Mouse (Mus musculus) embryonic facial prominence, embryonic 11.5 days (tissue): ENCODE measurements around the gene Fam170b. TPM values are rescaled to one million over a fixed set of nuclear protein-coding genes. Genes with fewer than 3 reads are reported as not detected.

Experiments used
- ATAC-seq: fragments of 200-750 bp; cut with Nextera tagmentation; replicated peaks from 2 replicates; pipeline ENCODE4 v1.8.0; 2017; ENCODE audit warnings: low read depth; ENCODE audit not compliant: insufficient number of reproducible peaks, low FRiP score, low TSS enrichment
- DNase-seq: peaks from one replicate; pipeline ENCODE4 v3.0.0-alpha.2; 2015; ENCODE audit warnings: low spot score
- H3K27ac ChIP-seq: fragments of 300-500 bp; sonication (generic); replicated peaks from 2 replicates; pipeline ENCODE4 v1.5.1; 2014; ENCODE audit warnings: mild to moderate bottlenecking, low read depth, low read length, control low read depth
- H3K27me3 ChIP-seq: fragments of 300-500 bp; sonication (generic); 2 replicates; pipeline ENCODE4 v1.6.1; 2014; ENCODE audit warnings: mild to moderate bottlenecking, low read length, moderate library complexity, mixed read lengths; ENCODE audit not compliant: control insufficient read depth, insufficient read depth
- H3K36me3 ChIP-seq: fragments of 300-500 bp; sonication (generic); replicated peaks from 2 replicates; pipeline ENCODE4 v1.6.1; 2014; ENCODE audit warnings: low read depth, mild to moderate bottlenecking, low read length, moderate library complexity, mixed read lengths; ENCODE audit not compliant: control insufficient read depth, insufficient read depth
- H3K4me1 ChIP-seq: fragments of 300-500 bp; sonication (generic); 2 replicates; pipeline ENCODE4 v1.6.1; 2014; ENCODE audit warnings: low read length, mixed read lengths; ENCODE audit not compliant: control insufficient read depth, insufficient read depth
- H3K4me2 ChIP-seq: fragments of 300-500 bp; sonication (generic); 2 replicates; pipeline ENCODE4 v1.6.1; 2014; ENCODE audit warnings: low read depth, mild to moderate bottlenecking, control low read depth, low read length, moderate library complexity
- H3K4me3 ChIP-seq: fragments of 300-500 bp; sonication (generic); 2 replicates; pipeline ENCODE4 v1.5.1; 2014; ENCODE audit warnings: low read depth, low read length, control low read depth
- H3K9ac ChIP-seq: fragments of 300-500 bp; sonication (generic); replicated peaks from 2 replicates; pipeline ENCODE4 v1.6.1; 2014; ENCODE audit warnings: mild to moderate bottlenecking, control low read depth, low read length
- H3K9me3 ChIP-seq: fragments of 300-500 bp; sonication (generic); replicated peaks from 2 replicates; pipeline ENCODE4 v1.6.1; 2016; ENCODE audit warnings: mild to moderate bottlenecking, low read length, inconsistent platforms, mixed read lengths; ENCODE audit not compliant: control insufficient read depth
- WGBS: fragments of 180-500 bp; shearing (Covaris S2); extraction: QIAGEN DNeasy Blood & Tissue Kit; methylation state at CpG from one replicate; pipeline ENCODE4 v1.1.7; 2014; 5-methylcytosine and 5-hydroxymethylcytosine counted together
- polyA plus RNA-seq: library from polyadenylated mRNA; unstranded; fragments of >200 nt; fragmentation: Nextera tagmentation; extraction: Ambion mirVana; gene quantifications from 2 replicates; pipeline ENCODE4 v1.2.1, GENCODE M21; 2014

Gene Fam170b
- polyA plus RNA-seq, 1 experiment from 2014 or later: not detected

DNA sequence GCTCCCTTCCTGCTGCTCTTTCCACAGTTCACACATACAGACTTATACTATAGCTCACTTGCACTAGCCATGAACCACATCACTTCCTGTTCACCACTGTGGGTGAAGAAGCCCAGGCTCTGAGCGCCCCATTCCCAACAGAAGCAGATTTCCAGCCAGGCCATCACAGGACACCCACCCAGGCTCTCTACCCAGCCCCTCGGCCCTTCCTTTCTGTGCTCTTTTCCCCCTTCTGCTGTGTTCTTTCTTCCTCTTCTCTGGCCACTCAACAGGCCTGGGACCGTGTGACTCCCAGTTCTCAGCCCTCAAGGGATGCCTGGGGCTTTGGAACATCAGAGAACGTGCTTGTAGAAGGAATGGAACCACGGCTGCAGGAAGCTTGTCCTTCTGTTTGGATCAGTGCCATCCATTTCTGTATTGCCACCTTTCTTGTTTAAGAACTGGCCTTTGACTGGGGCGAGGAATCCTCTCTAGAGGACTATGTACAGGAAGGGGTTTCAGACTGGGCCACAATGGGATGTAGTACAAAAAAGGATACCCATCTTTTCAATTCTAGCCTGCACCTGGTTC, 25.3 kb downstream of the Fam170b start:
- WGBS: 82% methylated on average over 6 of the region's 6 CpGs
- no peaks in the 10 kb centered on the region for H3K36me3 ChIP-seq
- no peaks in the 10 kb centered on the region for H3K27me3 ChIP-seq
- DNase-seq: no peak
- H3K9ac ChIP-seq: no peak overlapping the region
- H3K27ac ChIP-seq: no peak overlapping the region
- no peak for ATAC-seq
- peaks cover 2% of the 10 kb centered on the region; the same call in 1 of the 2 replicates for H3K4me1 ChIP-seq
- H3K4me3 ChIP-seq: no peak overlapping the region
- H3K9me3 ChIP-seq: no peaks in the 10 kb centered on the region
- H3K4me2 ChIP-seq: no peak overlapping the region

GRCm38 (mm10) chr14:32859831-32860569, 26.2 kb downstream of the Fam170b start:
- peaks cover 2% of the 10 kb centered on the region; the same call in 1 of the 2 replicates for H3K4me1 ChIP-seq
- H3K36me3 ChIP-seq: no peaks in the 10 kb centered on the region
- no peak overlapping the region for H3K27ac ChIP-seq
- ATAC-seq (no peak), DNase-seq (peak; percentile 8)
- H3K4me3 ChIP-seq: no peak overlapping the region
- H3K9ac ChIP-seq: no peak overlapping the region
- H3K4me2 ChIP-seq: no peak overlapping the region
- H3K27me3 ChIP-seq: no peaks in the 10 kb centered on the region
- 66% methylated on average over 11 of the region's 11 CpGs for WGBS
- H3K9me3 ChIP-seq: no peaks in the 10 kb centered on the region

DNA sequence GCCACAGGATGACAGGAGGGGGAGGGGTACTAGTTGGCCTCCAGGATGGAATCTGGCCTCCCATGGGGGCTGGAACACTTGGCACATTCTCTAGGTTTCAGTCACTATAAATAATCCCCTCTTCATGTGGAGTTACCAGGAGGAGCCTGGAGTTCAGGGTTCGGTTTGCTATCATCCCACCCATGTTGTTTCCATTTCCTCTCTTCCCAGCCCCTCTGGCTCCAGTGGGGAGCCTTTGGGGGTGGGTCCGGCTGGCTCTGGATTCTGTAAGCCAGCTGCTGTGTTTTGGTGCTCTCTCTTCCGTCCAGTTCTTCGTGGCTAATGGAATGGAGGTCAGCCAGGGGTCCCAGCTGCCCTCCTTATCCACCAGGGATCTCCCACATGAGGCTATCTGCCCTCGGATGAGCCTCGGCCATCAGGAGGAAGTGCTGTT, 27.4 kb downstream of the Fam170b start:
- no peaks in the 10 kb centered on the region for H3K36me3 ChIP-seq
- H3K27me3 ChIP-seq: no peaks in the 10 kb centered on the region
- no peak overlapping the region for H3K27ac ChIP-seq
- DNase-seq (peak; percentile 21), ATAC-seq (no peak)
- H3K9ac ChIP-seq: no peak overlapping the region
- no peak overlapping the region for H3K4me3 ChIP-seq
- 18% methylated on average over 6 of the region's 6 CpGs for WGBS
- H3K4me1 ChIP-seq: peaks cover 2% of the 10 kb centered on the region; the same call in 1 of the 2 replicates
- H3K4me2 ChIP-seq: no peak overlapping the region
- no peaks in the 10 kb centered on the region for H3K9me3 ChIP-seq

- H3K4me1 ChIP-seq: peaks cover 2% of the 10 kb centered on the region; the same call in 1 of the 2 replicates
- 39% methylated on average over 2 of the region's 2 CpGs for WGBS
- no peak overlapping the region for H3K4me2 ChIP-seq
- H3K36me3 ChIP-seq: no peaks in the 10 kb centered on the region
- no peak overlapping the region for H3K4me3 ChIP-seq
- no peak for DNase-seq
- H3K27me3 ChIP-seq: no peaks in the 10 kb centered on the region
- H3K9ac ChIP-seq: no peak overlapping the region
- no peaks in the 10 kb centered on the region for H3K9me3 ChIP-seq
- H3K27ac ChIP-seq: no peak overlapping the region
- ATAC-seq: no peak
Observed at GRCm38 (mm10) chr14:32861656-32862055, 27.9 kb downstream of the Fam170b start.

DNA sequence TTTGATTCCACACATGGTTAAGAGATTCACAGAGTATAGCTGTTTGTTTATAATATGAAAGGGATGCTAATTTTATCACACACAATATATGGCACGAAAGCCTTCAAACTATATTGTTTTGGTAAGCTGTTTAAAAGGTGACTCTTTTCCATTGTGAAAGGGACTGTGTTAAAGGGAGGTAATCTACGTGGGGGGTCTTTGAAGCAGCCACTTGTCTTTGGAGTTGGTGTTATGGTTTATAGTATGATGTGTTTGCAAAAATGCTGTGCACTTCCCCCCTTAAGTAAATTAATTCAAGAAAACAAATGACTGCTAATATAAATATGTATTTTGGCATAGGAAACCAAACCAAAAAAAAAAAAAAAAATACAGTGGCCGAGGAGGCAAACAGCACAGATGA, 31.6 kb downstream of the Fam170b start:
- Histone ChIP-seq H3K4me3 (no peak overlapping the region), H3K9me3 (no peaks in the 10 kb centered on the region), H3K27ac (no peak overlapping the region), H3K27me3 (no peaks in the 10 kb centered on the region), H3K4me1 (peaks cover 2% of the 10 kb centered on the region; the same call in 1 of the 2 replicates), H3K9ac (no peak overlapping the region), H3K36me3 (no peaks in the 10 kb centered on the region), H3K4me2 (no peak overlapping the region)
- DNase-seq (no peak), ATAC-seq (no peak)
- WGBS: 88% methylated on average over 3 of the region's 3 CpGs

GRCm38 (mm10) chr14:32871963-32872362, 38.2 kb downstream of the Fam170b start:
- no peaks in the 10 kb centered on the region for H3K27me3 ChIP-seq
- WGBS: 81% methylated on average over 5 of the region's 5 CpGs
- no peaks in the 10 kb centered on the region for H3K4me1 ChIP-seq
- H3K27ac ChIP-seq: no peak overlapping the region
- H3K4me3 ChIP-seq: no peak overlapping the region
- H3K9me3 ChIP-seq: no peaks in the 10 kb centered on the region
- no peaks in the 10 kb centered on the region for H3K36me3 ChIP-seq
- no peak for DNase-seq
- no peak overlapping the region for H3K9ac ChIP-seq
- no peak overlapping the region for H3K4me2 ChIP-seq
- ATAC-seq: no peak

- no peak for ATAC-seq
- Histone ChIP-seq H3K27ac (no peak overlapping the region), H3K9me3 (no peaks in the 10 kb centered on the region), H3K4me1 (no peaks in the 10 kb centered on the region), H3K4me2 (no peak overlapping the region), H3K27me3 (no peaks in the 10 kb centered on the region), H3K4me3 (no peak overlapping the region), H3K36me3 (no peaks in the 10 kb centered on the region), H3K9ac (no peak overlapping the region)
- 56% methylated on average over 6 of the region's 6 CpGs for WGBS
- no peak for DNase-seq
Observed at GRCm38 (mm10) chr14:32877549-32877948, 43.8 kb downstream of the Fam170b start.

- Histone ChIP-seq H3K4me1 (no peaks in the 10 kb centered on the region), H3K27ac (no peak overlapping the region), H3K27me3 (no peaks in the 10 kb centered on the region), H3K4me3 (no peak overlapping the region), H3K4me2 (no peak overlapping the region), H3K9me3 (no peaks in the 10 kb centered on the region), H3K36me3 (no peaks in the 10 kb centered on the region), H3K9ac (no peak overlapping the region)
- no peak for ATAC-seq
- WGBS: 86% methylated on average over 5 of the region's 5 CpGs
- no peak for DNase-seq
Observed at GRCm38 (mm10) chr14:32880332-32880731, 46.6 kb downstream of the Fam170b start.
